ENCODE assay signal across 9 mouse cellular contexts in the genomic region with DNA sequence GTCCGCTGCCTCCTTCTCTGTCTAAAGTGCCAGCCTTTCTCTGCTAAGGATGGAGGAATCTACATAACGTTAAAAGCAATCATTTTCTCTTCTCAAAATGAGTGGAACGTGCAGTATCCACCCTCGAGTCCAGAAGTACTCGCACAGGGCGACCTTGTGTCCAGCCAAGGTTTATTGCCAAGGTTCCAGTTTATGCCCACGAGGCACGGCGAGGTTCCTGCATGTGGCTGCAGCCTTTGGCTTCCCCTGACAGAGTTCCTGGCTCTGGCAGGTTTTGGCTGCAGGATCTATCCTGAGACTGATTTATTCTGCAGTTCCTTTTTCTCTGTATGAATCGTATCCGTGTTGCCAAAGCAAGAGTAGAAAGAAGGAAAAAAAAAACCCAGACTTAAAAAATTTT.
DNase-seq lines count a peak whose midpoint lies in the region.
"Had no signal": no experiment of that assay in that cellular context is flagged by ENCODE, and none has a peak within 500 bp of the region (broad histone marks: within the 10 kb centered on the region; RNA-seq: fewer than 3 reads in every experiment).

No protein-coding gene starts in this region.

- DNase-seq in cerebellum, adult 18-20 months: peak; percentile 37 to 53
- no peak for DNase-seq in cerebellum, adult 11 months
- DNase-seq in adrenal gland, adult 2 months: peak; percentile 68
- peak; percentile 19 for DNase-seq in cerebellum, adult 8-10 months
- DNase-seq in gastrocnemius, postnatal 14 days: peak; percentile 36
- no peak for DNase-seq in neural tube, embryonic 10.5 days (ENCODE audit: extremely low spot score, low spot score)
- no peak for DNase-seq in thymus, postnatal 0 days (ENCODE audit: low spot score)
- no peak for DNase-seq in adipocyte (ENCODE audit: low spot score)
- DNase-seq: lung, adult 2 months had no signal

- intact Hi-C loops in gastrocnemius, postnatal 14 days (cut with DNase I; ENCODE audit: low total_unique reads): no loop called here

Comparison
In these comparisons a context has a peak if more than half of its experiments do, and no peak if none do; other contexts are left out.
1. DNase-seq: peak in cerebellum, adult 18-20 months (2 of 2), adrenal gland, adult 2 months (single experiment), cerebellum, adult 8-10 months (single experiment) and gastrocnemius, postnatal 14 days (single experiment); none in cerebellum, adult 11 months (single experiment), neural tube, embryonic 10.5 days (single experiment), thymus, postnatal 0 days (single experiment) and adipocyte (single experiment).